Mouse (Mus musculus) frontal cortex, adult 2 months (tissue): ENCODE measurements around the gene Lrrc47. TPM values are rescaled to one million over a fixed set of nuclear protein-coding genes. Genes with fewer than 3 reads are reported as not detected.

ENCODE experiments used
- DNase-seq, 2 experiments: peaks; one replicate each; pipeline ENCODE4 v3.0.0; 2022; ENCODE audit warnings: low spot score in 1 of 2; ENCODE audit errors: extremely low spot score in 1 of 2
- polyA plus RNA-seq: library from polyadenylated mRNA; depleted of rRNA; stranded (reverse); fragments of >200 nt; gene quantifications from 2 replicates; pipeline ENCODE4 v1.2.3, GENCODE M21; 2012

The Lrrc47 gene
- polyA plus RNA-seq, 1 experiment = 49.0 TPM

DNA sequence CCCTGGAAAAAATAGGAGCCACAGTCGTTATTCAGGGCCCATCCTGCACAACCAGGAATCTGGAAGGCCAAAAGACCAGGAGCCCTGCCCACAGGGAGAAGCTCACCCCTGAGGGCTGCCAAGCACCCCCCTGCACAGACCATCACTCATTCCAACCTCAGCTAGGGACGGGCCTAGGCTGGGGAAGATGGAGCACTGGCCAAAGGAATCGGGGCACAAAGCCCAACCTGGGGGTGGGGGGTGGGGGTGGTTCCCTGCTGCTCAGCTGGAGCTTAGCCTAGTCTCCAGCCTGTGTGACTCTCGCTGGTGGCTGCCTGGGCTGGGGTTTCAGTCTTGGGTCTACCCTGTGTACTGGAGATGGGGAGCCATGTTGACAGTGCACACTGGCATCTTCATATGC, 11.3 kb downstream of the Lrrc47 start:
- DNase-seq = no peak

GRCm38 (mm10) chr4:154023754-154024601, 12.4 kb downstream of the Lrrc47 start:
- DNase-seq = no peak

DNA sequence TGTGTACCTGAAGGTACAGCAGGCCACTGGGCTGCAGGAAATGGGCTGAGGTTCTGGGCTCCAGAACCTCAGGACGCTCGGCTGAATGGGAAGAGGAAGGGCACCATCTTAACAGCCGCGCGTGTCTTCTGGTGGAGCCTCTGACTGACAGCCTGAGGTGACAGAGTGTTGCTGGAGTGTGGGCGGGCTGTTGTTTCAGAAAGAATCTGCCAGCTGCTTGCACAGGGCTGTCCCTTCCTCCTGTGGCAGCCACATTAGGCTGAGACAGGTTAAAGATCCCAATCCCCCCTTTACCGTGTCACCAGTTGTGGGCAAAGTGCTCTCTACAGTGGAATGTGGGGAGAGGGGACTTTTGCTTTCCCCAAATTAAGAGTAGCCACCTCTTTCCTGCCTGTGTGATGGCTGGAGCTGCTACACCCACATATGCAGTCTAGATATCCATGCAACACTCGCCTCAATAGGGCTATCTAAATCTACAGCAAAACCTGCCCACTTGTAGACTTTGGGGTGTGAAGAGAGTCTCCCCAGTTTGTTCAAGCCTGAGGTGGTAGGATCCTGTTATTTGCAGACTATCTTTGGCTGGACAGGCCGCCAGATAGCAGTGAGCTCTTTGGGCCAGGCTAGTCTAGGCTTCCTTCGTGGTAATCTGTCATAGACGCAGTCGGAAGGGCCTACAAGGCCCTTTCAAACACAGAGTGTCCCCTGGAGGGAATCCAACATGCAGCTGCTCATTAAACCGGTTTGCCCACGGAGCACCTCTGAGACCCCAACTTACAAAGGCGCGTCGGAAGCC, 13.4 kb downstream of the Lrrc47 start:
- DNase-seq = peak in 1 of 2 experiments; percentile 59

DNA sequence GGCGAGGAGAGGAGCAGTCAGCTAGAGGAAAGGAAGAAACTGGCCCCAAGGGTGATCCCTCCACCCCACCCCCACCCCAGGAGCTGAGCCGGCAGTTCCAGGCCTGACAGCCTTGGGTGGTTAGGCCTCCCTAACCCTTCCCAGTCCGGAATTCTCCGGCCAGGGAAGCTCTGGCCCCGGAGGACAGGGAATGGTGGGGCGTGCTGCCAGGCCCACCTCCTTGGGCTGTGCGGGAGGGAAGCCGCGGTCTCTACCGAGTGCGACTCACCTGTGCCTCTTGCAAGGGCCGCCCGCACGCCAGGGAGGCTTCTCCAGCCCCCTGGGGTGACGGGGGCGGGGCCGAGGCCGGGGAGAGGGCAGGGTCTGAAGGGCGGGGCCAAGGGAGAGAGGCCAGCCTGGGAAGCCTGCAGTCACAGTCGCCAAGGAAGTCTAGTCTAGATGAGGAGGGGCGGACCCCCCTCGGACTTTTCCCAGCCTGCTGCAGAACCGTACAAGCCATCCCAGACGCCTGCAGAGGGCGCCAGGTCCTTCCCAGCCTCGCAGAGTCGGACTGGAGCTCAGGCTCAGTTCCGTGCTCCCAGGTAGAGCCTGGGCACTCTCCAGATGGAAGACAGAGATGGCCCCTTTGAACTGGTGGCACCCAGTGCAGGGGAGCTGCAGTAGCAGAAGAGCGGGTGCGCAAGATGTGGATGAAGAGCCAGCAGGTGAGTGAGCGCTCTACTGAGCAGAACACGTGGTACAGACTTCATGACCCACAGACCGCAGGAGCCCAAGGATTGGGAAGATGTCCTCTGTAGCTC, 14.3 kb downstream of the Lrrc47 start, which contains the start of gene Smim1:
Smim1 (minus strand) TSS at position 590 of the 800 bp plus-strand sequence.
- DNase-seq = peak; percentile 51 to 77

DNA sequence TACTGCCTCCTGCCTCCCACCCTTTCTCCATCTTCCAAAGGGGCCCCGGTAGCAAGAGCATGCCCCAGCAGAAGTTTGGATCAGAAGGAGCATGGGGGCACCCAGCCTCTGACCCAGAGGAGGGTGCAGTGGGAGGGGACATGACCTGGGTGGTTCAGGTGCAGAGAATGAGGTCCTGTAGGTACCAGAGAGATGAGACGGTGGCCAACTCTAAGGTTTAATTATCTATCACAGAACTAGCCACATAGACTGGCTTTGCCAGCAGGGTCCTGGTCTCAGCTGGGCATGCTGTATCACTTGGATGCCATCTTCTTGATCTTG, 14.9 kb downstream of the Lrrc47 start:
- no peak for DNase-seq

DNA sequence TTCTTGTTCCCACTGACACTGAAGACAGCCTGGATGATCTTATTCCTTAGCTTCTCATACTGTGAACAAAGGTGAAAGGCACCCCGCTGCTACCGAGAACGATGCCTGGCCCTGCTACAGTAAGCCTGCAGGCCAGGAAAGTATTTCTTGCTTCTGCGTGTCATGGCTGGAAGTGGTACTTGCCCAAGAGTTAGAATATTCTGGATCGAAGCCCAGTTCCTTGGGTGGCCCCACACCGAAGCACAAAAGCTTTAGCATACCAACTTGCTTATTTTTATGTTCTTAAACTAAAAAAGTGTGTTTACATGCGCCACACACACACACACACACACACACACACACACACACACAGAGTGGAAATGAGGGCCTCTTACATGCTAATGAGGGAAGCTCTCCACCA, 16.5 kb downstream of the Lrrc47 start:
- DNase-seq = no peak

DNA sequence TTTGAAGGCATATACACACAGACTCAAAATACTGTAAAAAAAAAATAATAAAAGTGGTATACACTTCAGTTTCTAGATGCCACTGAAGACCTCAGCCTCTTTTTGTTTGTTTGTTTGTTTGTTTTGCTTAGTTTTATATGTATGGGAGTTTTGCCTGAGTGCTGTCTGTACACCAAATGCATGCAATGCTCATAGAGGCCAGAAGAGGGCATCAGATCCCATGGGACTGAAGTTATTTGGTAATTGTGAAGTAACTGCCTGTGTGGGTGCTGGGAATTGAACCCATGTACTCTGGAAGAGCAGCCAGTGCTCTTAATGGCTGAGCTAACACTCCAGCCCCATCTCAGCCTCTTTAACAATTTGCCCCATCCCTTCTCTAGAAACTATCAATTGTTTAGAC, 17.1 kb downstream of the Lrrc47 start:
- DNase-seq = no peak

DNA sequence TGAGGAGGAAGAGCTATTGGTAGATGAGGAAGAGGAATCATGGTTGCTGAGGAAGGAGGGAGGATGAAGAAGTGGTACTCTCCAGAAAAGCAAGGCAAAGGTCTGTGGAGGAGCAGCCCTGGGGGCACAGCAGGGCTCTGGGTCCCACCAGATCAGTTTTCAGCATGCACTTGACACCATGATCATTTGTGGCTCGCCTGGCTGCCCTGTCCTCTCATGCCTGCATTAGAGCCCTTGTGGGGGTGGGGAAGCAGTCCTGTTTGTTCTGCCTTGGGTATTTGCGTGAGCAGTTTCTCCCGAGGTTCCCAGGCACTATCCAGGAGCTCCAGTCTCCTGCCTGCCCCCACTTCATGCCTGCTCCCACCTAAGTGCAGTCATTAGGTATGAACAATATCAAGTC, 25.6 kb downstream of the Lrrc47 start:
- no peak for DNase-seq

DNA sequence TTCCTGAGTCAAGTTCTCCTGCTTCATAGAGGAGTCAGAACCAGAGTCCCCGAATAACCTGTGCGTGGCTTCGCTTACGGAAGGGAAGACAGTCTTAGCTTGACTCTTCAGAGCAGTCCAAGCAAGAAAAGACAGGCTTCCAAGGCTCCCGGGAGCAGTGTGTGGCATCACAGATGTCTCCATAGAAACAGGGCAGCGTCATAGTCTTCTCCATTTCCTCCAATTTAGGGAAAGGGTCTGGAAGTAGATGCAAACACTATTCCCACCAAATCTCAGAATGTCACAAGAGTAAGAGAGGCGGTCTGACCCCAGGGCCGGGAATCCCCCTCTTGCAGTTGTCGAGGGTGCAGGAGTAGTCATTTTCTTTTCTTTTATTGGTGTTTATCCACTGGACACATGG, 31.0 kb downstream of the Lrrc47 start, which contains the start of gene Ccdc27:
Ccdc27 (minus strand) TSS at position 101 of the 400 bp plus-strand sequence.
- no peak for DNase-seq

- no peak for DNase-seq
These were observed 34.3 kb downstream of the Lrrc47 start for GRCm38 (mm10) chr4:154045837-154046236.

DNA sequence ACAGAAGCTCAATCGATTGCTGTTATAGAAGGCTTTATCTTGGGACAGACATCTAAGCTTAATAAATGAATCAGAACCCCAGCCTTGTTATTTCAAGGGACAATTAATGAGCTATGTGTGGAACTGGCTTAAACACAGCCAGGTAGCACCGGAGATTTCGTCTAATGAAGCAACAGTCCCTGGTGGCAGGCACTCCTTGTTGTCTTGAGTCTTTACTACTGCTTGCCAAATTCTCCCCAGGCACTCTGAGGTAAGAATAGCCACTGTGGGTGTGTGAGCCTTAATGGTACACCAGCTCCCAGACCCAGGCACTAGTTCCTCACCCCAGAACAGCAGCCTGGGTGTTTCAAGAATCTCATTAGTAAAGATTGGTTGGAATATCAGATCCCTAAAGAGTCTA, 39.9 kb downstream of the Lrrc47 start:
- DNase-seq = peak; percentile 20 to 33

DNA sequence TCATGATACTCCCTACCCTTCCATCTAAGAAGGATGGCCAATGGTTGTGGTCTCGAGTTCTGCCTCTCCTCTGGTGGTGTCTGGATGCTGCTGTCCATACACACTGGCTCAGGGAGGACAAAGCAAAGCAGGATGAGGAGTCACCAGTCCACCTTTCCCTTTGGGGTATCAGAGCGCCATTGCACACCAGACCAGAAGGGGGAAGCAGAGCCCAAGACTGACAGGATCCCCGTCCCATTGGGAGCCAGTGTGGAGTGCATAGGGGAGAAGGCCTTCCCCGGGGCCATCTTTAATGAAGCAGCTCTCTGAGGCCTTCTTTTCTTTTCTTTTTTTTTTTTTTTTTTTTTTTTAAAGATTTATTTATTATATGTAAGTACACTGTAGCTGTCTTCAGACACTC, 41.5 kb downstream of the Lrrc47 start:
- DNase-seq = no peak

DNA sequence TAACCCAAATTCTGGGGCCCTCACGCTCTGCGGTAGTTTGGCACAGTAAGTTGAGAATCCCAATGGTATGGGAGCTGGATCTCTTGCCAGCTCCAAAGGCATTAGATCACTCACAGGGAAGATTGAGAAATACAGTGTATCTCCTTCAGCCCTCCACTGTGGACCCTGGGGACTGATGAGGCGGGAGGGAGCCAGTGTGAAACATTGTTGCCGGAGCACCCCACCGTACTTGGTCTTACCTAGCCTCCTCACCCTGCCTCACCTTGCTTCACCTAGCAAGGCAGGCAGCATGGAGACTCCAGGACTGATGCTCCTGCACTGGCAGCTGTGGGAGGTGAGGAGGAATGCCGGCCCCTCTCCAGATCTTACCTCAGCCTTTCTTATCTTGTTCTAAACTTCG, 44.0 kb downstream of the Lrrc47 start:
- no peak for DNase-seq

- no peak for DNase-seq
These were observed 44.5 kb downstream of the Lrrc47 start for GRCm38 (mm10) chr4:154056046-154056445.

DNA sequence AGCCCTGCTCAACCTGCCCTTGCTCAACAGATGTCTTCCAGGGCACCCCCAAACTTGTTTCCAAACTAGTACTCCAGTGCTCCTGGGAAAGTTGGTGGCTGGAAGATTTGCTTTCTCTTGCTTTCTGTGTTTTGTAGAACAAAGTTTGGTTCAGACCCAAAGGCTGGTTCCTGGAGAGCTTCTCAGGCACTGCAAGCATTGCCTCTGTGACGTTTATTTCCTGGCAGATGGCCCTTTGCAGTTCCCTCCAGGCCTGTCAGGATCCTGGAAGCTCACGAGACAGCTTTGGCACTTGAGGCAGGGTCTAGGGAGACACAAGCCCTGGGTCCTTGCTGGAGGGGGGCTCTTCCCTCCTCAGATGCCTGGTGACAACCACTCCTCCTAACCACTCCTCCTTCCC, 45.1 kb downstream of the Lrrc47 start:
- no peak for DNase-seq

- no peak for DNase-seq
These were observed 46.2 kb downstream of the Lrrc47 start for GRCm38 (mm10) chr4:154057696-154058095.

- DNase-seq = peak; percentile 13 to 64
These were observed 53.6 kb downstream of the Lrrc47 start for GRCm38 (mm10) chr4:154064827-154065773.

DNA sequence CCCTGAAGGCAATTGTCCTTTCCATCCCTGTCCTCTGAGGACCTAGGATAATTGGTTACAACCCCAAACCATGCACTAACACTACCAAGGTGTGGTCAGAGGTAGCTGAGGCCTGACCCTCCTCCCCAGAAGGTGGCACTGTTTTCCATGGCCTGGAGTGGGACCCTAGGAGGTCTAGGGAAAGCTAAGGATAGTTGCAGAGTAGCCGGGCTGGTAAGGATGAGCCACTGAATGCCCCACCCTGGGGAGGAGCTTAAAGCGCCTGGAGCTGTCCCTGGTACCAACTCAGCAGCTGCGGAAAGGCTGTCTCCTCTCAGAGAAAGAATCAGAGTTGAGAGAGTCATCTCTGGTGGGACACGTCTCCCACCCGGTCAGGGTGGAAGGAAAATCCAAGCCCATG, 59.4 kb downstream of the Lrrc47 start:
- no peak for DNase-seq
